Mouse (Mus musculus): ENCODE measurements around the gene Dhrs4. TPM values are rescaled to one million over a fixed set of nuclear protein-coding genes. Genes with fewer than 3 reads are reported as not detected.

Gene Dhrs4
- total and polyA plus RNA-seq, 3 experiments = 22.7 to 34.2 TPM; not detected in 1

DNA sequence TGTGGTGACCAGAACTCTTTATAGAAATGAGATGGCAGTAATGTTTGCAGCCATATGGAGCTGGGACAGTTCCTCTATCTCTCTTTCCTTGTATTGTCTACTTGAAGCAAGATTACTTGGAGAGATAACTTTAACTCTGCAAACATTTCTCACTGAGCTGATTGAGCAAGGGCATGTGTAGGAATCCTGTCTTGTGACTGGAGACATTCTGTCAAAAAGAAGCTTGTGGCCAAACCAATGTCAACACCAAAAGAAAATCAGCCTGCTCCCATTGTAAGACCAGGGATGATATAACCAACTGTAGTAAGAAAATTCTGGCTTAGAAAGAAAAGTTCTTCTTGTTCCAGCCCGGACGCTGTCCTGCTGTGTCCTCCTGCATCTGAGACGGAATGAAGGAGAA is 43.7 kb upstream of the Dhrs4 start:
- Histone ChIP-seq H3K27ac (ENCODE audit: control insufficient read depth, low read depth, low read length) (no peak overlapping the region), H3K36me3 (ENCODE audit: control insufficient read depth in 1 of 2, insufficient read depth in 2 of 2, low read length in 2 of 2) (peaks cover 0 to 8% of the 10 kb centered on the region in 2 experiments; a peak in 2 of 4 replicates), H3K9me3 (replicated peaks; ENCODE audit: insufficient read depth, low read length) (no peaks in the 10 kb centered on the region), H3K9ac (ENCODE audit: control insufficient read depth, low read depth, low read length, poor library complexity, severe bottlenecking) (no peak overlapping the region), H3K4me3 (ENCODE audit: control insufficient read depth in 1 of 2, insufficient read depth in 1 of 2, low read depth in 2 of 2, low read length in 2 of 2) (no peak overlapping the region), H3K27me3 (ENCODE audit: control insufficient read depth in 1 of 2, insufficient read depth in 2 of 2, low read length in 2 of 2) (peaks cover 4 to 9% of the 10 kb centered on the region in 2 experiments), H3K79me2 (ENCODE audit: control insufficient read depth, insufficient read depth, low read length, poor library complexity) (no peaks in the 10 kb centered on the region), H3K4me1 (ENCODE audit: control insufficient read depth in 1 of 2, insufficient read depth in 2 of 2, low read length in 2 of 2) (peaks cover 6% of the 10 kb centered on the region in 2 experiments)
- DNase-seq (ENCODE audit: low read depth, low spot score) = no peak
- no peak for TF ChIP-seq SMC3 (IDR thresholded peaks at IDR 0.05; ENCODE audit: low read depth, low read length)
- TF ChIP-seq CTCF (IDR thresholded peaks at IDR 0.05 in 2 of 3, conservative IDR thresholded peaks at IDR 0.05 in 1 of 3; ENCODE audit: control insufficient read depth in 1 of 3, insufficient read depth in 1 of 3, low read depth in 2 of 3, low read length in 3 of 3, poor library complexity in 1 of 3, severe bottlenecking in 1 of 3) = no peak
- no peak for TF ChIP-seq USF1 (IDR thresholded peaks at IDR 0.05; ENCODE audit: low read depth, low read length)
- no peak for TF ChIP-seq MYC (IDR thresholded peaks at IDR 0.05; ENCODE audit: low read depth, low read length)

DNA sequence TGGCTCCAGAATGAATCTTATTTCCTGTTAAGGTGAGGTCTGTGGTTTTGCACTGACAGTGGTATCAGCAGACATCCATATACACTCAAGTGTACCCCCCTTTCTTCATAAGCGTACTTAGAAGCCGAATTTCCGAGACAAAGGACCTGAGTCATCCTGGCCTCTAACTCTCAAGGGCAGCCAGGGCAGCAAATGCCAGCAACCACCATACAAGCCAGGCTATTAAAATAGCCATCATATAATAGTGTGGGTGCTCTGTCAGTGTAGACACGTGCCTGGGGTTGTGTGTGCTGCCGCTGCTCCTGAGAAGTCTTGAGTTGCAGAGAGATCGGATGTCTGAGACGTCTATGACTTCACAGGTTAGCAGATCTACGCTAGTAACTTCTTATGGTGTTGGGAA is 41.4 kb upstream of the Dhrs4 start:
- no peak overlapping the region for H3K4me3 ChIP-seq (ENCODE audit: control insufficient read depth in 1 of 2, insufficient read depth in 1 of 2, low read depth in 2 of 2, low read length in 2 of 2)
- no peaks in the 10 kb centered on the region for H3K79me2 ChIP-seq (ENCODE audit: control insufficient read depth, insufficient read depth, low read length, poor library complexity)
- no peak overlapping the region for H3K9ac ChIP-seq (ENCODE audit: control insufficient read depth, low read depth, low read length, poor library complexity, severe bottlenecking)
- no peak overlapping the region for H3K27ac ChIP-seq (ENCODE audit: control insufficient read depth, low read depth, low read length)
- no peak for DNase-seq (ENCODE audit: low read depth, low spot score)
- no peaks in the 10 kb centered on the region for H3K4me1 ChIP-seq (ENCODE audit: control insufficient read depth in 1 of 2, insufficient read depth in 2 of 2, low read length in 2 of 2)
- peaks cover 8 to 15% of the 10 kb centered on the region in 2 experiments for H3K27me3 ChIP-seq (ENCODE audit: control insufficient read depth in 1 of 2, insufficient read depth in 2 of 2, low read length in 2 of 2)
- TF ChIP-seq MAX (IDR thresholded peaks at IDR 0.05; ENCODE audit: low read length) = no peak
- no peak for TF ChIP-seq SIN3A (IDR thresholded peaks at IDR 0.05; ENCODE audit: low read length)
- no peak for TF ChIP-seq TBP (IDR thresholded peaks at IDR 0.05; ENCODE audit: low read depth, low read length)
- TF ChIP-seq POLR2AphosphoS5 (IDR thresholded peaks at IDR 0.05; ENCODE audit: borderline replicate concordance, low read depth, low read length) = no peak
- TF ChIP-seq USF2 (IDR thresholded peaks at IDR 0.05; ENCODE audit: borderline replicate concordance in 1 of 2, insufficient read depth in 1 of 2, low read depth in 1 of 2, low read length in 2 of 2) = no peak
- no peak for TF ChIP-seq JUND (IDR thresholded peaks at IDR 0.05; ENCODE audit: low read depth, low read length)
- TF ChIP-seq RCOR1 (IDR thresholded peaks at IDR 0.05; ENCODE audit: low read depth, low read length) = no peak
- no peak for TF ChIP-seq RAD21 (IDR thresholded peaks at IDR 0.05; ENCODE audit: low read depth, low read length)
- no peak for TF ChIP-seq GABPA (IDR thresholded peaks at IDR 0.05; ENCODE audit: low read depth, low read length)
- no peak for TF ChIP-seq USF1 (IDR thresholded peaks at IDR 0.05; ENCODE audit: low read depth, low read length)
- TF ChIP-seq MYC (IDR thresholded peaks at IDR 0.05; ENCODE audit: low read depth, low read length) = no peak
- no peak for TF ChIP-seq MAZ (IDR thresholded peaks at IDR 0.05; ENCODE audit: low read depth, low read length)
- no peak for TF ChIP-seq GATA1 (IDR thresholded peaks at IDR 0.05; ENCODE audit: low read depth, low read length)
- TF ChIP-seq CHD2 (IDR thresholded peaks at IDR 0.05; ENCODE audit: low read length) = no peak
- no peak for TF ChIP-seq ELF1 (IDR thresholded peaks at IDR 0.05; ENCODE audit: low read depth, low read length)
- no peak for TF ChIP-seq SMC3 (IDR thresholded peaks at IDR 0.05; ENCODE audit: low read depth, low read length)
- TF ChIP-seq MAFK (IDR thresholded peaks at IDR 0.05; ENCODE audit: borderline replicate concordance, low read depth, low read length) = no peak
- no peak for TF ChIP-seq POLR2A (IDR thresholded peaks at IDR 0.05; ENCODE audit: control insufficient read depth in 1 of 2, insufficient read depth in 1 of 2, low read depth in 1 of 2, low read length in 2 of 2, poor library complexity in 1 of 2)
- TF ChIP-seq POLR2AphosphoS2 (IDR thresholded peaks at IDR 0.05; ENCODE audit: low read length) = no peak
- H3K9me3 ChIP-seq (replicated peaks; ENCODE audit: insufficient read depth, low read length) = no peaks in the 10 kb centered on the region
- H3K36me3 ChIP-seq (ENCODE audit: control insufficient read depth in 1 of 2, insufficient read depth in 2 of 2, low read length in 2 of 2) = no peaks in the 10 kb centered on the region

Data from MEL (cell line).